8 mouse cellular contexts compared by ENCODE assay signal in genomic region chr19:56422476-56423338, GRCm38 (mm10). TPM values are rescaled to one million over a fixed set of nuclear protein-coding genes. Genes with fewer than 3 reads are reported as not detected.
DNase-seq lines count a peak whose midpoint lies in the region; ATAC-seq lines count a peak whose summit lies in the region.

No protein-coding gene starts in this region.

- ATAC-seq in megakaryocyte-erythroid progenitor cell, adult 5-6 weeks (replicated peaks; ENCODE audit: low FRiP score, low TSS enrichment, poor library complexity, severe bottlenecking), result peak; percentile 39; the same call in 1 of the 2 replicates

- peak; percentile 88 for DNase-seq in ZHBTc4 (ENCODE audit: low read depth, low spot score)
- DNase-seq in cerebellum, postnatal 25 days, result peak; percentile 91 to 93
- peak; percentile 94 to 98 for DNase-seq in frontal cortex, postnatal 25 days (ENCODE audit: low spot score in 2 of 2)
- peak; percentile 68 for DNase-seq in induced T-regulatory cell, adult 2 months (ENCODE audit: low read depth)
- DNase-seq in left cerebral cortex, adult 8-10 months (ENCODE audit: low spot score in 2 of 2), result peak; percentile 84 to 97
- DNase-seq in right cerebral cortex, postnatal 25 days, result peak; percentile 92
- peak; percentile 89 for DNase-seq in urinary bladder, postnatal 25 days (ENCODE audit: low spot score)

RNA-seq across cellular contexts. Expression of gene Casp7, which starts 25.8 kb away (rescaled TPM):
- total RNA-seq in left cerebral cortex, adult 8-10 months (2022), result 1 to 10 TPM; 3.7 to 4.6 (median 4.0) TPM
- 18.6 and 31.0 TPM in 2 replicates for total RNA-seq in megakaryocyte-erythroid progenitor cell, adult 5-6 weeks (2014; fragmentation: Nextera tagmentation)
- total RNA-seq in megakaryocyte-erythroid progenitor cell, adult 5-6 weeks (2017), result 30.9 and 31.3 TPM in 2 replicates

RNA-seq across cellular contexts. Expression of gene Nrap, which starts 32.9 kb away (rescaled TPM):
- 1 to 10 TPM in 1 of 4 experiments, under 1 TPM in 3; 0.72 to 1.1 (median 0.86) TPM for total RNA-seq in left cerebral cortex, adult 8-10 months (2022)
- total RNA-seq in megakaryocyte-erythroid progenitor cell, adult 5-6 weeks (2014; fragmentation: Nextera tagmentation), result 0.13 TPM in 1 of 2 replicates, not detected in the other
- total RNA-seq in megakaryocyte-erythroid progenitor cell, adult 5-6 weeks (2017), result 0.09 and 0.15 TPM in 2 replicates

RNA-seq across cellular contexts. Expression of gene Plekhs1, which starts 38.7 kb away (rescaled TPM):
- total RNA-seq in left cerebral cortex, adult 8-10 months (2022), result 1 to 10 TPM in 1 of 4 experiments, under 1 TPM in 3; 0.34 to 1.0 (median 0.79) TPM
- total RNA-seq in megakaryocyte-erythroid progenitor cell, adult 5-6 weeks (2014; fragmentation: Nextera tagmentation), result 1.2 TPM in 1 of 2 replicates, not detected in the other
- 0.11 TPM in 1 of 2 replicates, not detected in the other for total RNA-seq in megakaryocyte-erythroid progenitor cell, adult 5-6 weeks (2017)

Comparison
In these comparisons a context has a peak if more than half of its experiments do, and no peak if none do; other contexts are left out.
1. Peak in every context shown above with its lines: DNase-seq and ATAC-seq.